Mouse (Mus musculus): Measurements from ENCODE around the gene Lao1.
"Not testable (repeated sequence)": the region's sequence is repeated elsewhere in the genome, so short reads cannot be mapped to it uniquely, and the experiment has no call there.

Lao1 gene

DNA sequence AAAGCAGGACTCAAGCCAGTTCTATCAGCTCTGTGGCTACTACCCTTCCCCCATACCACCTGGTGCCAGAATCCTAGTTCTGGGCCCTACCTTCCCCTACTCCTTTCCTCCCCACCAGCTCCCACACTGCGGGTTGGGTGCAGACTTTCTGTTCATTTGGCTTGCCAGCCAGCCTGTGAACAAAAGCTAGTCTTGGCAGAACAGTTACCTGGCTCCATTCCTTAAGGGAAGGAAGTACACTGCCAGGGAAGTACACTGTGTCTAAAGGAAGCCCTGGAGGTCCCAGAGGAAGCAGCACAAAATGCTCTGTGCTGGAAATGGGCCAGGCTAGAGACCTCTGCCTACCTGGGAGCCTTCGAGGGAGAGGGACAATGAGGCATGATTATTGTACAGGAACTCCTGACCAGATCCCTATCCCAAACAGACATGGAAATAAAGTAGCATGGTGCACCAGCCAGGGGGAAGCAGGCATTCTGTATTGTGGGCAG is at the start of gene Lao1:
TSS of gene Lao1 (plus strand) at position 438 of the 488 bp plus-strand sequence.
- no peak for DNase-seq

DNA sequence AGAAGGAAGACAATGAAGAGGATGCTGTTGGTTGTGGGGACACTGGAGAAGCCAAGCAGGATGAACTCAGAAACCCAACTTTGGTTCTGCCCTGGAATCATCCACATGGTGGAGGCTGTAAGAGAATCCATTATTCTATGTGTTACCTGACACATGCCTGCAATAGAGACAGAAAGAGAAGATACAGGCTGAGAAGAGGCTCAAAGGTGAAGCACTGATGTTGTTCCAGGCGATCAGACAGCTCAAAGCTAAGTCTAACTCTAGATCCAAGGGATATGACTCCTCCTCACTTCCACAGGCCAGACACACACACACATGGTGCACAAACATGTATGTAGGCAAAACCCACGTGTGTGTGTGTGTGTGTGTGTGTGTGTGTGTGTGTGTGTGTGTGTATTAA is 44.0 kb upstream of the Lao1 start, which contains the start of gene Olfr1329:
TSS of gene Olfr1329 (minus strand) at position 101 of the 400 bp plus-strand sequence.
- DNase-seq = not testable (repeated sequence)

DNA sequence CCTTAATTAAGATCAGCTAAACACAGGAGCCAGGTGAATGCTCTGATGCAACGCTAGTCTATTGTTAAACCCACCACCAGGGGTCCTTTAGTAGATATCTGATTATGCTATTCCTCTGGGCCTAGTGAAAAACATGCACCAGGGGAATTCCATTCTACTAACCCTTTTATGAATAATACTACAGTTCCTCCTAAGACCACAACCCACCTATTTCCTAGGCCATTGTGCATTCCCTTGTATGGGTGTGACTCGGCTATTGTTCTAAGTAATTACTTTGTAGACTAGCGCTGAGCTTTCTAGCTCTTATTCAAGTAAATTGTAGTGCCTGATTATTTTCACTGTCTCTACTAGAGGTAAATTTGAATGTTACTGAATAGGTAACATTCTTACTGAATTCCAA is 30.1 kb upstream of the Lao1 start:
- DNase-seq = not testable (repeated sequence)

DNA sequence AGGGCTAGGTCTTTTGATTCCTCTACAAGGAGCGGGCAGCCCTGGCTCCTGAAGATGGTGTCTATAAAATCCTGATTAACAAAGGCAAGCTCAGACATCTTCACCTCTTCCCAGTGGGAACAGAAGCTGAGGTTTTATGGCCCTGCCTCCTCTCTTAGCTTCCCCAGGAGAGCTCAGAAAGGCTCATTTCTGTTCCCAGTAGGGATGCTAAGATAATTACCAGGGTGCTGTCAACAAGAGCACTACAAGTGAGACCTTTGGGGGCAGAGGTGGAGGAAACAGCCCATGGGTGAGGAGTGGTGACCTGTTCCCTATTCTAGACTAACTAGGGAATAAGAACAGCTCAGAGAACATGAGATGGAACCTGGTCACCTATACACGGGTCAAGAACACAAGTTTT is 22.9 kb upstream of the Lao1 start, which contains the start of gene Olfr1328:
TSS of gene Olfr1328 (minus strand) at position 101 of the 400 bp plus-strand sequence.
- no peak for DNase-seq

DNA sequence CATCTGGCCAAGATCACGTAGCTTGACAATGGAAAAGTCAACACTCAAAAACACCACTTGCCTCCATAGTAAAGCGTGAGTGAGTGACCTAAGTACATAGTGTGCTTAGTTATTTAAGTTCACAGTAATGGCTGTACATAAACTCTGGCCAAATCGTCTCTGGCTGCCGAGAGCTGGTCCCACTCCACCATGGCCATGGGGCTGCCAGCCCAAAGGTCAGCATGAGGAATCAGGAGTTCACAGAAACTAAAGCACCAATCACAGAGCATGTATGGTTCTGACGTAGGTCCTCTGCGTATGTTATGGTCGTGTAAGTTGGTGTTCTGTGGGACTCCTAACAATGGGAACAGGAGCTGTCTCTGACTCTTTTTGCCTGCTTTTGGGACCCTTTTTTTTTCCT is 2.6 kb upstream of the Lao1 start:
- DNase-seq = no peak

DNA sequence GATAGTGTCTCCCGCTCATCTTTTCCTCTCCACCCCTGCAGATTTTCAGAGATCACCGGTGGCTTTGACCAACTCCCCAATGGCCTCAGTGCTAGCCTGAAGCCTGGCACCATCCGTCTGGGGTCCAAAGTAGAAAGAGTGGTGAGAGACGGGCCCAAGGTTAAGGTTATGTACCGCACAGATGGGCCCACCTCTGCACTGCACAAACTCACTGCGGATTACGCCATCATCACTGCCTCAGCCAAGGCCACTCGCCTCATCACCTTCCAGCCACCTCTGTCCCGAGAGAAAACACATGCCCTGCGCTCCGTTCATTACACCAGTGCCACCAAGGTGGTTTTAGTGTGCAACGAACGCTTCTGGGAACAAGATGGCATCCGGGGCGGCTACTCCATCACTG is 6.3 kb downstream of the Lao1 start:
- no peak for DNase-seq

DNA sequence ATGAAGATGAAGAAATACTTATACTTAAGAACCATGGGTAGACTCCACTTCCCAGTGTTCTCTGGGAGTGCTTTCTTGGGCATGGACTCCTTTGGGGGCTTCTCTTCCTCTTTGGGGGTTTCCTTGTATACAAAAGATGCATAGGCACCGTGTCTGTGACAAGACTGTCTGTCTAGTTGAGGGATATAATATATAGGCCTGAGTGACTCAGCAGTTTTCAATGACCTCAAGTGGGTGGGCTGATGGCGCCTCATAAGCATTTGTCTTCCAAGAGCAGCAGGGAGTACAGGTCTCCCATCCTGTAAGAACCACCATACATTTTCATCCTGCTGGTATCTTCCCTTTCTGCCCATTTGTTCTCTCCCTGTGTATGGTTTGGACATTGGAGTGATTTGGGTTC is 11.9 kb downstream of the Lao1 start:
- DNase-seq = no peak

DNA sequence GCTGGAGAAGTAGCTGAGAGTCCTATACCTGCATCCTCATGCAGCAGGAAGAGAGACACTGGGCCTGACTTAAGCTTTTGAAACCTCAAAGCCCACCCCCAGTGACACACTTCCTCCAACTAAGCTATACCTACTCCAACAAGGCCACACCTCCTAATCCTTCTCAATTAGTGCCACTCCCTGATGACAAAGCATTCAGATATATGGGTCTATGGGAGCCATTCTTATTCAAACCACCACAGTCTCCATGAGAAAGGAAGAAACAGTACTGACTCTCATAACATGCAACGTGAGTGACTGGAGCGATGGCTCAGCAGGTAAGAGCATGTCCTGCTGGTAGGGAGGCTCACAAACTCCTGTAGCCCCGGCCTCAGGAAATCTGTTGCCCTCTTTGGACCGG is 23.9 kb downstream of the Lao1 start:
- DNase-seq = no peak

DNA sequence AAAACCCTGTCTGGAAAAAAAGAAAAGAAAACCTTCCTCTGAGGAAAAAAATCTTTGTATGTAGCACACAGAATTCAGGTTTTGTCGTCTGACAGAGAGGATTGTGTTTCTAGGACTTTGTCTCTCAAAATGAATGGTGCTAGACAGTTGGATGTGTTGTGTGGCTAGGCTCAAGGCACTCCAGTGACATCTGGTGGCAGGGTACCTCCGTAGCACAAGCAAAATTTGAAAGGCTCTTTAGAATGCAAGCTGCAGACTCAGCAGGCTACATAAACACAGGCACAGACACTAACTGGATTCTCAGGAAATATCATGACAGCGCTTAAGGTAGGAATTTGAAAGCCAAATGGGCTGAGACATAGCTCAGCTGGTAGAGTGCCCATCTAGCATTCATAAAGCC is 27.2 kb downstream of the Lao1 start:
- peak; percentile 29 for DNase-seq

DNA sequence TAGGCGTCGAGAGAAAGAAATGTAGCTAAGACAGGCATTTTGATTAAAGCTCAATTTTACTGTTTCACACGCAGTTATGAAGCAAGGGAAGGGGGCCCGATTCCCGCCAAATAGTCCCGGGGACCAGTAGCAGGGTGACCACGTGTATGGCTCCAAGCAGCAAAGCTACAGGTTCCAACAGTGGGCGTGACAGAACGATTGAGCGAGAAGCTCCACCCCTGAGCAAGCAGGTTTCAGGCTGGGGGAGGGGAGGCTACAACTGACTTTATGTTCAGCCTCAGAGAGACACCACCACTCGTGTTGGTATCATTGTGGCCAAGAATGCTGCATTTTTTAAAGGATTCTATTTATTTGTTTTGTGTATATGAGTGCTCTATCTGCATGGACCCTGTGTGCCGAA is 28.0 kb downstream of the Lao1 start:
- no peak for DNase-seq

DNA sequence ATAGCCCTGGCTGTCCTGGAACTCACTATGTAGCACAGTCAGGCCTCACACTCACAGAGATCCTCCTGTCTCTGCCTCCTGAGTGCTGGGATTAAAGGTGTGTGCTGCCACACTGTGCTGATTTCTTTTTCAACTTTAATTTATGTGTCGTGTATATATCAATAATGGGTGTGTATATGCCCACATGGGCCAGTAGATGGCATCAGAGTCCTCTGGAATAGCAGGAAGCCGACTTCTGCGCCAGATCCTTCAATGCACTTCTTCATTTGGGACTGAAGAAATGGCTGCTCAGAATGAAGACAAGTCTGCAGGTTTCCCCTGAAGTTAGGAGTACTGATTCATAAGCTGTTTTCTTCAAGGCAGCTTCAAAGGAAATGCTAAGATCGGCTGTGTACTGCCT is 30.4 kb downstream of the Lao1 start:
- peak; percentile 32 for DNase-seq

DNA sequence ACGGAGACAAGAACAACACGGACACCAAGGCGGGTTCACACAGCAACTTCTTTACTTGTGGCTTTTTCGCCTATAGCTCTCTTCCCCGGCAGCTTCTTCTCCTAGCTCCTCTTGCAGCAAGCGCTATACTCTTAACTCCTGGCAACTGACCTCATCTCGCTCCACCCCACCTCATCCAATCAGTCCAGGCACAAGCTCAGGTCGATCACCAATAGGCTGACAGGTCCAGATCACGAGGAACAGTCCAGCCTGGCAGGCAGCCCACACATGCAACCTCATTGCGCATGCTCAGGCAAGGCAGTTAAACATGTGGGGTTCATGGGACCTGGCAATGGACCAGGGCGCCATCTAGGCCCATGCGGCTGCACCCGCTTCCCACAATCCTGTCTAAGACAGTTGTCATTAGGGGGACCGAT is 35.8 kb downstream of the Lao1 start:
- no peak for DNase-seq

DNA sequence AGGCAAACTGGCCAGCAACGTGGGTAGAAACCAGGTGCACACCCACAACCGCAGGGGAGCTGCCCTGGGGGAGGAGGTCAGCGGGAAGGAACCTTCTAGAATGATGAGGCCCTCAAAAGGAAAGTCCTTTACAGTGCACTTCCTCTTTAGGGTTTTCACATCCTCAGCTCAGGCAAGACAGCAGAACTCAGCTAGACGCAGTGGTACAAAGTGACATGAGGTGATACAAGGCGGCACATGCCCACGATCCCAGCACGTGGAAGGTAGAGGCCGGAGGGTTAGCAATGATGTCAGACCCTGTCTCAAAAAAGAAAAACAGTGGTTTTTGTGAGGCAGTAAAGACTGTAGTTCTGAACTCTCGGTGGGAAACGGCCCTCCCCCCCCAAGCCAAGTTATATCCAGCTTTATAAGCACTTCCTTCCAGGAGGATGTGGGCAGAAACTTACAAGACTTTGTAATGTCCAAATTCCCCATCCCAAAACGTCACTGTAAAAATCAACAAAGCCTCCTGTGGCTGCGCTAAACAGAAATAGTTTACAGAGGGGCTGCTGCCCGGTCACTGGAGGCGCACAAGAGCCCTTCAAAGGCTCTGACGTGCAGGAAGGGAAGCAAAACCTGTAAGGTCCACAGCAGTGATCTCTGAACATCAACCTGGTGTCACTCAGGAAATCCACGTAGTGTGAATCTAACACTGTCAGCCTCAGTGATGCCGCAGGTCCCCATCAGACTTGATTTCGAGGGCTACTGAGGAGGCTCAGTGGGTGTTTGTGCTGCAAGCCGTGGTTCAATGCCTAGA is 38.5 kb downstream of the Lao1 start:
- DNase-seq = no peak

DNA sequence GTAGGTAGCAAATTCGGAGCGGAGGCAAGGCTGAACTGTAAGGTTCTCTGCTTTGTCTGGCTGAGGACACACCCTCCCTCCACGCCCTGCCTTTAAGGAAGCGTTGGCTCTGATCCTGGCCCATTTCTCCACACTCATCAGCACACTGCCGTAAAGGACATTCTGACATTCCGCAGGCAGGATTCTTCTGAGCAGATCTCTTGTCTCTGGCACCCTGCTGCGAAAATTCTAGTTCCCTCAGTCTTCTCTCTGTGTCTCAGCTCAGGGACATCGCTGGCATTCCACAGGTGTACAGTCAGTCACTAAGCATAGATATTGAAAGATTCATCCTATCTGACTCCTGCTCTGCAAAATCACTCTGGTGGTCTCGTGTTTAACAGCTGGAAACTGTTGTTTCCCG is 40.3 kb downstream of the Lao1 start:
- DNase-seq = no peak

DNA sequence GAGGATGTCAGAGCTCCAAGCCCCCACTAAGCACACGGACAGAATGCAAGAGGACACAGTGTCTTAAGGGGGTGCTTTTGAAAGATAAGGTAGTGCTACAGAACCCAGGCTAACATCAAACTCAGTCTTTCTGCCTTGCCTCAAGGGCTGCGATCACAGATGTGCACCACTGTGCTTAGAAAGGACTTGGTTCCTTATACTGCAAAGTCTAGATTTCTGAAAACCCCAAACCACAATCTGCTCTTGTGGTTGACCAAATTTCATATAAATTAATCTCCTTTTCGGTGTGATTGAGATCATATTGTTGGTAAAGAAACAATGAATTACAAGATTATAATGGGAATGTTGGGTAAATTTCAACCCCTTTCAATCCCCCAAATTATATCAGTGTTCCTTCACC is 41.1 kb downstream of the Lao1 start:
- DNase-seq = no peak

DNA sequence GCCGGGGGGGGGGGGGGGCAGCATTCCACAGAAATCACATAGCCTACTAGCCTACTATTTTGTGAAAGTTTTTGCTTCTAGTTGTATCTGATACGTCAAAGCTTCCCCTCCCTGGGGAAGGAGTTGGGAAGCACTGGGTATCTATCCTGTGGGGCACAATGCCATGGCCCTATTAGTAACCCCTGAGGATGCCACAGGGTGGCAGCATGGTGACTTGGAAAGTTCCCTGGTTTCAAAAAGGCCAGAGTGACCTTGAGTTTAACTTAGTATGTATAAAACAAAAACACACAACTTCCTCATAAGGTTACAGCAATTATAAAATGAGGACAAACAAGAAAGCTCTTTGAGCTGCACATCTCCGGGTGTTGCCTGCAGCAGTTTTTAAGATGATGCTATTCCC is 42.8 kb downstream of the Lao1 start:
- DNase-seq = no peak

DNA sequence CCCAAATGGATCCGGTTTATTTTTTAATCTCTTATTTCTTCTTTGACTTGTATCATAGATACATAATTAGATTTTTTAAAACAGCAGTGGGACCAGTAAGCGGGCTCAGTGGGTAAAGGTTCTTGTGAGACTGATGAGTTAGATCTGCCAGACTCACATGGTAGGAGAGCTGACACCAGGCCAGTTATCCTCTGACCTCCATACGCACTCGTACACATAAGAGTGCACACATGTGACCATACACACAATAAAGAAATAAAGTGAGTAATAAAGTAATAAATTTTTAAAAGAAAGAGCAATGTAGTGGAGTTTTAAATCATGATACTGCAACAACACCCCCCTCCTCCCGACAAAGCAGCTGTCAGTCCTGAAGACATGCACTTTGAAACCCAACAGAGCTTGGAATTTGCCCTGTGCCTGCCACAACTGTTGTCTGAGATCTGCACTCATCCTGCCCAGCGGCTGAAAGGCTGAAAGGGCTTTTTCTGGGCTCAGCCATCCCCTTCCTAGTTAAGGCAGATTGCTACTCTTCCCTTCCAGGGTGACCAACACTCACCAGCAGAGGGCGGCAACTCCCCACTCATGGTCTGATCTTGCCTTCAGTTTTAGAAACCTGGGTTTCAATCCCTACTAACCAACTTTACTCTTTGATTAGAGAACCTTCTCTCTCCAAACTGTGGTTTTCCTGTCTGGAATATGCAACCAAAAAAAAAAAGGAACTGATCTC is 43.4 kb downstream of the Lao1 start:
- DNase-seq = peak; percentile 94

DNA sequence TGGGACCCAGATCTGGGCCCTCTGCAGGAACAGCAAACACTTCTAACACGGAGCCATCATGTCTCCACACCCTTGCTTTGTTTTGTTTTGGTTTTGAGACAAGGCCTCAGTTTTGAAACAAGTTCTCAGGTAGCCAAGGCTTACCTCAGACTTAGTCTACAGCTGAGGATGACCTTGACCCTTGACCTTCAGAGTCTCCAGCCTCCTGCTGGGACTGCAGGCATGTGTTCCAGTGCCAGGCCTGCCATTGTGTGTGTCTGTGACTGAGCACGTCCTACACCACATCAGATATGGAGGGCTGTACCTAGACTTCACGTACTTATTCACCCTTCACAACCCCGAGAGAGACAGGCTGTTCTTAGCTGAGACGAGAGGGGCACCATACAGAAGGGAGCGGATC is 46.2 kb downstream of the Lao1 start:
- DNase-seq = no peak

DNA sequence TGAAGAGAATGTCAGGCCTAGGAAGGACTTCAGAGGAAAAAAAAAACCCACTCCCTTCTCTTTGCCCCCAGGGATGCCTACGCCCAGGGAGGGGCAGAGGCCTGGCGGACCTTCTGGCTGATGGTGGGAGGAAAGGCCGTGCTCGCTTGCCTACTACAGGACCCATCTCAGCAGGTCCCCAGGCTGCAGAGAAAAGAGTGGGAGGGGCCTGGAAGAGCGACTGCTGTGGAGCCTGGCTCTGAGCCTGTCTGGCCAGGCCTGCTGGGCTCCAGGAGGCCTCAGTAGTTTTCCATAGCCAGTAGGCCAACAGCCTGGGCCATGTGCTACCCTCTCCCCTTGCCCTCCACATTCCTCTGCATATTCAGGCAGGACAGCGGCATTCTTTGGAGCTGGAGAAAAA is 47.1 kb downstream of the Lao1 start:
- no peak for DNase-seq

DNA sequence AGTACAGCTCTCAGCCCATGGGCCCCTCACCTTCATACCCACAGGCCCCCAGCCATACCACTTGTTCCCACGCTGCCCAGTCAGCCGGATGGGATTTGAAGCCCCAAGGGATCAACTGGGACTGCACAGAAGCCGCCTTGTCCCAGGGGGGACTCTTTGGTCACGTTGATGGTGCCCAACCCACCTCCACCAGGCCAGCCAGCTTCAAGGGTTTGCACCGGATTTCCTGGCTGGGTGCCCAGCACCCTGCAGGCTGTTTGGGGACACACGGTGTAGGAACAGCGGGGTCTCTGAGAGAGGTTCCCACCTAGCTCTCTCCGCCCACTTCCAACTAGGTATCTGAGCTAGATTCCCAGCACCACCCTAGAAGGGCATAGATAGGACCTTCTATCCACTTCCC is 48.4 kb downstream of the Lao1 start:
- no peak for DNase-seq

DNA sequence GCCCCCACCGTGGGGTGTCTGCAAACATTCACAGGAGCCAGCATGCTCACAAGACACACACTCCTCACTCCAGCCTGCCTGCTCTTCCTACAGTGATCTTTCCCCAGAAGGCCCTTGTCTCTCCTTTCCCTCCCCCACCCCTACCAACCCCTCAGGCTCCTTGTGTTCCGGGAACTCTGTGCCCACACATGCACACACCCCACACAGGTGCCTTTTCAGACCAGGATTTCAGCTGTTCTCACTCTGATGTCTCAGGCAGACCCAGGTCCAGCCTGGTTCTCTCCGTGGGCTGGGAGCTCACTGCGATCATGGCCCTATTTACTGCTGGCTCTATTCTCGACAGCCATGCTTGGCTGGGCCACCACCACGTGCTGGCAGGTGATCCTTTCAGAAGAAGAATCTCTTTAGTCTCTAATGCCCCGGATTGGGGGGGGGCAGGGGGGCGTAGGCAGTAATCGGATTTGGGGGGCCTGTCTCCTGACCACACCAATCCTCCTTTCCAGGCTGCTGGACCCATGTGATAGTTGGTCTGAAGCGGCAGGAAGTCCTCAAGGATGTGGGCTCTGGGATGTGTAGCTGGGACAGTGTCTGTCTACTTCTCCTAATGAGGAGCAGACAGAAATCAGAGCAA is 49.8 kb downstream of the Lao1 start:
- no peak for DNase-seq

DNA sequence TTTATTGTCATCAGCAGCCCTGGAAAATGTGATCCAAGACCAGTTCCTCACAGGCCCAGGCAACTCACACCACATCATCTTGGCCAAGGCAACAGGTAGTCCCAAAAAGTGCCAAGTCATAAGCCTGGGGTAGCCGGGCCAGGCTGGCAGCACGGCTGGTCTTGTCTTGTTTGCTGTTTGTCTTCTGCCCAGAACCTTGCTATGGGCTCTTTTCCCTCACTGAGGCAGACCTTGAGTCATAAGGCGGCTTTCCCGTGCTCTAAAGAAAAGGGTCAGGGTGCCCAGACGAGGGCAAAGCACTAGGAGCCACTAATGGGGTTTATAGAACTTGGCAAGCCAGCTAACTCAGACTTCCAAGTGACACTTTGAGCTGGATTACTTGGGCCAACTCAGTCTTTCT is 51.7 kb downstream of the Lao1 start:
- DNase-seq = no peak

DNA sequence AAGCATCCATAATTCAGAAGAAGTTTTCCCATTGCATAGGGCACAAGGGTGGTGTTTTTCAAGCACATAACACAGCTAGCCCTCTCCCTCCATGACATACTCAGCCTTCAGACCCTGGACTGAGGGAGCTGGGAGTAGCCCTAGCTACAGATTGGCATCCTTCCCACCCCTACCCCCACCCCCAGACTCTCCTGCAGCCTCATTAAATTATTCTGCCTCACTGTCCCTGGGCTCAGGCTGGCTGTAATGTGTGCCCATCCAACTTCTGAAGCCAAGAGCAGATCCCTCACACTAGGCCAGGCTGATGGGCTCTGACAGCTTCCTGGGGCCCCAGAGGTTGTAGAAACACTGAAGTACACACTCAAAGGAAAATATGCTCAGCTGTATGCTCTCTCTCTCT is 53.6 kb downstream of the Lao1 start:
- no peak for DNase-seq

DNA sequence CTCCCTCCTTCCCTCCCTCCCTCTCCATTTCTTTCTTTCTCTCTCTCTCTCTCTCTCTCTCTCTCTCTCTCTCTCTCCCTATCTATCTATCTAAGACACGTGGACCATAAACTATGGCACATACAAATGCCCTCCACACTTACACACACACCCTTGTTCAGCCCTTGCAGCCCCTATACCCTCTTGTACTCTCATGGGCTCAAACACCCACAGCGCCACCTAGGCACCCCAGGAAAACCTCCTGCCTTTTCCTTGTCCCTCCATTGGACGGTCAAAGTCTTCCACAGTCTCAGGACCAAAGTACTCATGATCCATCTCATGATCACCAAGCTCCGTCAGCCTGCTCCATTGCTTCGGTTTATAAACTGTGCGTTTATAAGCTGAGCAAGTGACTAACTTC is 54.2 kb downstream of the Lao1 start:
- DNase-seq = peak; percentile 31

Data from thymus, postnatal 4 days (tissue).